Mouse (Mus musculus) hindbrain, embryonic 10.5 days (tissue): ENCODE results near the gene Asb10. TPM values are rescaled to one million over a fixed set of nuclear protein-coding genes. Genes with fewer than 3 reads are reported as not detected.

Source experiments
- DNase-seq: peaks from one replicate; pipeline ENCODE4 v3.0.0-alpha.2; 2017; ENCODE audit warnings: low spot score
- H3K27ac ChIP-seq: fragments of 300-500 bp; sonication (generic); 2 replicates; pipeline ENCODE4 v1.5.1; 2016; ENCODE audit warnings: mild to moderate bottlenecking, moderate library complexity
- H3K27me3 ChIP-seq: fragments of 300-500 bp; sonication (generic); 2 replicates; pipeline ENCODE4 v1.6.1; 2016; ENCODE audit warnings: mild to moderate bottlenecking; ENCODE audit not compliant: poor library complexity, insufficient read depth, severe bottlenecking
- H3K36me3 ChIP-seq: fragments of 300-500 bp; sonication (generic); 2 replicates; pipeline ENCODE4 v1.6.1; 2016; ENCODE audit warnings: mild to moderate bottlenecking, moderate library complexity
- H3K4me1 ChIP-seq: fragments of 300-500 bp; sonication (generic); replicated peaks from 2 replicates; pipeline ENCODE4 v1.6.1; 2016; ENCODE audit warnings: mild to moderate bottlenecking
- H3K4me3 ChIP-seq: fragments of 300-500 bp; sonication (generic); 2 replicates; pipeline ENCODE4 v1.5.1; 2016; ENCODE audit warnings: mild to moderate bottlenecking, moderate library complexity
- H3K9me3 ChIP-seq: fragments of 300-500 bp; sonication (generic); 2 replicates; pipeline ENCODE4 v1.6.1; 2016; ENCODE audit warnings: mild to moderate bottlenecking, moderate library complexity
- WGBS: fragments of 180-500 bp; shearing (Covaris S2); methylation state at CpG from one replicate; pipeline ENCODE4 v1.1.7; 2016; 5-methylcytosine and 5-hydroxymethylcytosine counted together
- polyA plus RNA-seq: library from polyadenylated mRNA; unstranded; fragments of >200 nt; fragmentation: Nextera tagmentation; extraction: Ambion mirVana; gene quantifications from 2 replicates; pipeline ENCODE4 v1.2.1, GENCODE M21; 2016

Gene Asb10
- polyA plus RNA-seq, 1 experiment from 2014 or later = 0.17 TPM

GRCm38 (mm10) chr5:24500851-24501250 is 39.9 kb downstream of the Asb10 start:
- Histone ChIP-seq H3K27me3 (peaks cover 20% of the 10 kb centered on the region; the same call in 1 of the 2 replicates), H3K4me1 (peaks cover 75% of the 10 kb centered on the region), H3K36me3 (peaks cover 77% of the 10 kb centered on the region), H3K27ac (0 out of 2 replicates have a peak overlapping the region, but pooled peaks have one; percentile 19), H3K9me3 (no peaks in the 10 kb centered on the region), H3K4me3 (no peak overlapping the region)
- DNase-seq = no peak
- WGBS = 90% methylated on average over 11 of the region's 11 CpGs

GRCm38 (mm10) chr5:24499113-24499512 is 41.7 kb downstream of the Asb10 start:
- Histone ChIP-seq H3K9me3 (no peaks in the 10 kb centered on the region), H3K27me3 (peaks cover 4% of the 10 kb centered on the region; the same call in 1 of the 2 replicates), H3K4me1 (peaks cover 64% of the 10 kb centered on the region), H3K36me3 (peaks cover 94% of the 10 kb centered on the region), H3K27ac (no peak overlapping the region), H3K4me3 (no peak overlapping the region)
- WGBS = 70% methylated on average over 10 of the region's 10 CpGs
- DNase-seq = no peak

DNA sequence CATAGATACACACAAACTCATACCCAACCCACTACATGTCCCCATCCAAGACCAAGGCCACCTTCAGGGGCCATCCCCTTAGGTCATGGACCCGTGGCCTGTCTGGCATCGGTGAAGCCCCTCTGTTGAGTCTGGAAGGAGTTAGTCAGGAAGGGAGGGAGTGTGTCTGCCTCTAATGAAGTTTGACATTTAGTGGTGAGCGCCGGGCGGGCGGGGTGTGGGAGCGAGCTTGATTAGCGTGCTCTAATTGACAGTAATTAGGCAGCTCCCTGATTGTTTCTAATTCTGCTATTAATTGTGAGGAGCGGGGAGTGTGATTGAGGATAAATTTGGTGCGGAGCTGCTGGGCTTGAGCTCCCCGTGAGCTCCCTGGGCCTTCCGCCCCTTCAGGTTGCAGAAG is 43.3 kb downstream of the Asb10 start:
- Histone ChIP-seq H3K36me3 (peaks cover 100% of the 10 kb centered on the region), H3K4me1 (peaks cover 64% of the 10 kb centered on the region), H3K9me3 (no peaks in the 10 kb centered on the region), H3K27ac (no peak overlapping the region), H3K27me3 (peaks cover 4% of the 10 kb centered on the region; the same call in 1 of the 2 replicates), H3K4me3 (no peak overlapping the region)
- DNase-seq = no peak
- 80% methylated on average over 12 of the region's 12 CpGs for WGBS

GRCm38 (mm10) chr5:24496756-24497155 is 44.0 kb downstream of the Asb10 start:
- Histone ChIP-seq H3K27me3 (0 out of 2 replicates have a peak, but pooled peaks cover under 1% of the 10 kb centered on the region), H3K4me1 (peaks cover 64% of the 10 kb centered on the region), H3K36me3 (peaks cover 100% of the 10 kb centered on the region), H3K27ac (peak overlapping the region; percentile 31; the same call in 1 of the 2 replicates), H3K4me3 (no peak overlapping the region), H3K9me3 (no peaks in the 10 kb centered on the region)
- 55% methylated on average over 6 of the region's 6 CpGs for WGBS
- no peak for DNase-seq

DNA sequence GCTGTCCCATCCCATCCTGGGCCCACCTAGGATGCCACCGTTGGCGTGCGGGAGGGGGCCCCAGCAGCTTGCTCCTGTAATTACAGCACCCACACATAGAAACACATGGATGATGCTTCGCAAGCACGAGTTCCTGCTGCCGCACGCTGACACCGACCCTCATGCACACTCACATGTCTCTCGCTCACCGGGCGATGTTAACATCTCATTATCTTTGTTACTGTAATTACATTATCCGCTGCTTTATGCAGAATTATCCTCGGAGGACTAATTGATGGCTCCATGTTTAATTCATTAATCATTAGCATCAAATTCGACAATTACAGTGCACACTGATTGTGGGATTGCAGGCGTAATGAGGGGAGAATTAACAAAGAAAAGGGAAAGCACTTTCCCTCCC is 45.8 kb downstream of the Asb10 start:
- no peak for DNase-seq
- H3K4me3 ChIP-seq = no peak overlapping the region
- peaks cover 100% of the 10 kb centered on the region for H3K36me3 ChIP-seq
- 89% methylated on average over 15 of the region's 15 CpGs for WGBS
- no peak overlapping the region for H3K27ac ChIP-seq
- H3K9me3 ChIP-seq = no peaks in the 10 kb centered on the region
- peaks cover 47% of the 10 kb centered on the region for H3K4me1 ChIP-seq
- no peaks in the 10 kb centered on the region for H3K27me3 ChIP-seq

DNA sequence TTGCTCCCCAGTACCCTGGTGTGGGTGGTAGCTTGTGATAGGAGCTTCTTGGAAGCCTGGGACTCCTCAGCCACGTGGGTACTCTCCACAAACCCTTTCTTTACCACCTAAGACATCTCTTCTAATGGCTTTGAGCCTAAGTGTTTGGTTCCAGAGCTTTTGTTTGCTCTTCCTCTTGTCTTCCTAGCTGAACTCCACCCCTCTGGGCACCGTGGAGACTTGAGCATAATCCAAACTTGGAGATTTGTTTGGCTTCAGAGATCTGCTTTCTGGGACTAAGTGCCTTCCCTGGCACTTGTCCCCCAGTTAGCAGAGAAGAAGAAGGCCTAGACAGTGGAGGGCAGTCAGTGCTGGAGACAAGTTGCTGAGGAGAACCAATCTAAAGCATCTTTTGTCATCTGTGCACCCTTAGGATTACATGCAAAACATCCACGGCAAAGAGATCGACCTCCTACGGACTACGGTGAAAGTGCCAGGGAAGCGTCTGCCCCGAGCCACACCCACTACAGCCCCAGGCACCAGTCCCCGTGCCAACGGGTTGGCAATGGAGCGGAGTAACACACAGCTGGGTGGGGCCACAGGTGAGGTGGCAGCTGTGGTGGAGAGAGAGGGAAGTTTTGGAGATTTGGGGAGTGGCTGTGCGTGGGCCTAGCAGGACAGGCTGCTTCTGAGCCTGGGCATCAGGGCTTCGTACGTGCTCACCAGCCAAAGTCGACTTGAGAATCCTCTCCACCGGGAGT is 48.1 kb downstream of the Asb10 start:
- H3K4me1 ChIP-seq = peaks cover 29% of the 10 kb centered on the region
- H3K27me3 ChIP-seq = no peaks in the 10 kb centered on the region
- H3K27ac ChIP-seq = no peak overlapping the region
- no peak for DNase-seq
- peaks cover 100% of the 10 kb centered on the region for H3K36me3 ChIP-seq
- 90% methylated on average over 16 of the region's 16 CpGs for WGBS
- no peaks in the 10 kb centered on the region for H3K9me3 ChIP-seq
- H3K4me3 ChIP-seq = no peak overlapping the region

DNA sequence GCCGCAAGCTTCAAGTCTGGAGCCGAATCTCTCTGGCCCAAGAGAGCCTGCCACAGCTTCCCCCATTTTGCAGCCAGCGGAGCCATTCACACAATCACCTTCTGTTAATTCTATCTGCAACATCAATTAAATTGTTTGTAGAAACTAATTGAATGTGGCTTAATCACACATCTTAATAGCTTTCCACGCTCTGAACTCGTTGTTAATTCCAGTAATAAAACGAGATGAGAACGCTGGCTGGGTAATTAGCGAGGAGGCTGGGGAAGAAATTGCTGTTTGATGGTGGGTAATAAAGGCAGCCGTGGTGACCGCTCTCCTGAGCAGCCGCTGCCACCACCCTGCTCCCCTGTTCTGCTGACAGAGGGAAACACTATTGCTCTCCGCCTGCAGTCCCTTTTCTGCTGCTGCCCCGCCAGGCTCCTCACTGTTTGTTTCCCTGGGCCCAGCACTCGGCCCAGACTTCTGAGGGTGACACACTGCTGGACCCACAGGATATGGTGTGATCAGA is 50.3 kb downstream of the Asb10 start:
- no peak overlapping the region for H3K4me3 ChIP-seq
- H3K4me1 ChIP-seq = peaks cover 23% of the 10 kb centered on the region
- H3K9me3 ChIP-seq = no peaks in the 10 kb centered on the region
- H3K36me3 ChIP-seq = peaks cover 97% of the 10 kb centered on the region
- 90% methylated on average over 14 of the region's 14 CpGs for WGBS
- peaks cover 3% of the 10 kb centered on the region for H3K27me3 ChIP-seq
- no peak for DNase-seq
- H3K27ac ChIP-seq = no peak overlapping the region

DNA sequence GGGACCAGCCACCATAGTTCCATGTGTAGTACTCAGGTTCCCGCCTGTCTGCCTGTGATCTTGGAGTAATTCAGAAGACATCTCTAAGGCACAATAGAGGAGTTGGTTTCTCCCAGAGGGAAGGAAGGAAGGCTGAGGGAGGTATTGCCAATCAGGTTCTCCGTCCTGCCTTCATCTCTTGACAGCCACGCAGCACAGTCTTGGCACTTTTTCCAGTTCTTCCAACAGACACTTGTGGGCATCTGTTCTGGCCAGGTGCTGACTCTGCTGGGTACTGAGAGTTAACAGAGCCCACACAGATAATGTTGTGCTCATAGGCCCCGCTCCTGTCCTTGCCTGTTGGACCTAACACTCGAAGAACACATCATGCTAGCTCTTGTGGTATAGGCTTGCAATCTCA is 54.0 kb downstream of the Asb10 start:
- Histone ChIP-seq H3K9me3 (no peaks in the 10 kb centered on the region), H3K27ac (no peak overlapping the region), H3K4me1 (peaks cover 57% of the 10 kb centered on the region), H3K36me3 (peaks cover 97% of the 10 kb centered on the region), H3K4me3 (no peak overlapping the region), H3K27me3 (peaks cover 34% of the 10 kb centered on the region)
- 86% methylated on average over 5 of the region's 5 CpGs for WGBS
- DNase-seq = no peak

DNA sequence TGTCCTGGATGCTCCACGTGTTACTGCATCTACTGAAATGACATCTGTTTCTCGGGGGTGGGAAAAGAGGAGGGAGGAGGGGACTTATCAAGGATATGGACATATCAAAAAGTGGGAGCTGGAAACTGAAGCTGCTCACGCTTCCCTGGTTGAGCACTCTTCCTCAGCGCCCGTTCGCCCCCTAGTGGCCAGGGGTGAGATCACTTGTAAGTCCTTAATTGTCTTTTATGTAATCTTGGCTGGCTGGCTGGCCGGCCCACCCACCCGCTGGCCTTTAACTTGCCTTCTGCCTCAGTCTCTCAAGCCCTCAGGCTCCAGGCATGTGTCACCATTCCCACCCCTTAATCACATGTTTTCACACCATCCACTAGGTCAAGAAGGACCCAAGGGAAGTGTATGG is 54.7 kb downstream of the Asb10 start:
- no peak overlapping the region for H3K4me3 ChIP-seq
- H3K9me3 ChIP-seq = no peaks in the 10 kb centered on the region
- WGBS = 2% methylated on average over 8 of the region's 8 CpGs
- H3K27ac ChIP-seq = no peak overlapping the region
- H3K36me3 ChIP-seq = peaks cover 97% of the 10 kb centered on the region
- peak; percentile 87 for DNase-seq
- H3K27me3 ChIP-seq = peaks cover 34% of the 10 kb centered on the region
- H3K4me1 ChIP-seq = peaks cover 64% of the 10 kb centered on the region

DNA sequence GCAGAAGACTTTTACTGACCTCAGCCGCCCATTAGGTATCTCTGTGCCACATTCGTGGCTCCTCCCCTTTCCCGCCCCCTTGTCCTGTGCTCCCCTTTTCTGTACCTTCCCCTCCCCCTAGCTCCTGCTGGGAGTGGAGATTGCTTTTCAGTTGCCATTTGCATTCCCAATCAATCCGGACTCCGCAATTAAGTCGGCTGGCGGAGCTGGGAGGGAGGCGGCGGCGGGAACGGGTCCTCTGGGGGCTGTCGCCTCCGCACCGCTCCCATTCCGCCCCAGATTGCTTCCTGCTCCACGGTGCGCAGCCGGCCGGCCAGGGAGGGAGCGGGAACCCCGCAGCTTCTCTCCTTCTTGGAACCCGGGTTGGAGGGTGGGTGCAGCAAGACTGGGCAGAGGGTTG is 55.8 kb downstream of the Asb10 start:
- no peaks in the 10 kb centered on the region for H3K9me3 ChIP-seq
- 16% methylated on average over 22 of the region's 22 CpGs for WGBS
- peaks cover 75% of the 10 kb centered on the region for H3K4me1 ChIP-seq
- peaks cover 97% of the 10 kb centered on the region for H3K36me3 ChIP-seq
- DNase-seq = no peak
- peak overlapping the region; percentile 37 for H3K4me3 ChIP-seq
- H3K27ac ChIP-seq = peak overlapping the region; percentile 73
- H3K27me3 ChIP-seq = peaks cover 34% of the 10 kb centered on the region

DNA sequence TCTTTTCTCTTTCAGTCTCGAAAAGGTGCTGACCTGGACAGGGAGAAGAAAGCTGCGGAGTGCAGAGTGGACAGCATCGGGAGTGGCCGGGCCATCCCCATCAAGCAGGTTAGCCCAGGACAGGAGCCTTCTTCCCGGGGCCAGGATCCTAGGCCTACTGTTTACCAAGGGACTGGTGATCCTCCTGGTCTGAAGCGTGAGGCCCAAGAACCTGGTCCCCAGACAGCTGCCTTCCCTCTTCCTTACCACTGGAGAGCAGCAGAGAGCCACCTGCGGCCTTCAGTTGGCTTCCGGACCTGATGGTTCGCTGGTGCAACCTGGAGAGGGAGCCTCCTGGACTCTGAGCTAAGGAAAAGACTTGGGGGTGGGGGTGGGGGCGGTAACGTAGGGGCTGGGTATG is 57.5 kb downstream of the Asb10 start:
- H3K9me3 ChIP-seq = no peaks in the 10 kb centered on the region
- peaks cover 97% of the 10 kb centered on the region for H3K36me3 ChIP-seq
- H3K4me3 ChIP-seq = no peak overlapping the region
- DNase-seq = peak; percentile 80
- peaks cover 83% of the 10 kb centered on the region for H3K4me1 ChIP-seq
- H3K27me3 ChIP-seq = peaks cover 34% of the 10 kb centered on the region
- 21% methylated on average over 11 of the region's 11 CpGs for WGBS
- H3K27ac ChIP-seq = no peak overlapping the region
